Mouse (Mus musculus): ENCODE measurements around the gene Vwc2l. TPM values are rescaled to one million over a fixed set of nuclear protein-coding genes. Genes with fewer than 3 reads are reported as not detected.
A peak's percentile ranks its signal among the peaks of the same experiment; 100 is the strongest.

Gene Vwc2l
- polyA plus RNA-seq, 1 experiment from 2014 or later, result 0.05 TPM

- Histone ChIP-seq H3K9ac (no peak overlapping the region), H3K27ac (replicated peaks) (no peak overlapping the region), H3K9me3 (replicated peaks) (no peaks in the 10 kb centered on the region), H3K36me3 (replicated peaks) (no peaks in the 10 kb centered on the region), H3K4me2 (no peak overlapping the region), H3K27me3 (no peaks in the 10 kb centered on the region), H3K4me1 (replicated peaks) (no peaks in the 10 kb centered on the region), H3K4me3 (replicated peaks) (no peak overlapping the region)
- ATAC-seq (ENCODE audit: insufficient read depth), result no peak
- WGBS (ENCODE audit: insufficient replicate concordance), result 62% methylated on average over 7 of the region's 7 CpGs
Observed at GRCm38 (mm10) chr1:70842222-70842621, 116.7 kb downstream of the Vwc2l start.

- Histone ChIP-seq H3K4me3 (replicated peaks) (no peak overlapping the region), H3K27ac (replicated peaks) (no peak overlapping the region), H3K4me2 (no peak overlapping the region), H3K9ac (no peak overlapping the region), H3K27me3 (no peaks in the 10 kb centered on the region), H3K36me3 (replicated peaks) (no peaks in the 10 kb centered on the region), H3K9me3 (replicated peaks) (no peaks in the 10 kb centered on the region), H3K4me1 (replicated peaks) (no peaks in the 10 kb centered on the region)
- no peak for ATAC-seq (ENCODE audit: insufficient read depth)
Observed at GRCm38 (mm10) chr1:70845276-70845675, 119.8 kb downstream of the Vwc2l start.

GRCm38 (mm10) chr1:70851633-70852390 is 126.3 kb downstream of the Vwc2l start:
- Histone ChIP-seq H3K36me3 (replicated peaks) (no peaks in the 10 kb centered on the region), H3K9me3 (replicated peaks) (no peaks in the 10 kb centered on the region), H3K9ac (no peak overlapping the region), H3K4me3 (replicated peaks) (no peak overlapping the region), H3K4me2 (no peak overlapping the region), H3K4me1 (replicated peaks) (no peaks in the 10 kb centered on the region), H3K27ac (replicated peaks) (no peak overlapping the region), H3K27me3 (no peaks in the 10 kb centered on the region)
- no peak for ATAC-seq (ENCODE audit: insufficient read depth)
- WGBS (ENCODE audit: insufficient replicate concordance), result 57% methylated on average over 12 of the region's 12 CpGs

DNA sequence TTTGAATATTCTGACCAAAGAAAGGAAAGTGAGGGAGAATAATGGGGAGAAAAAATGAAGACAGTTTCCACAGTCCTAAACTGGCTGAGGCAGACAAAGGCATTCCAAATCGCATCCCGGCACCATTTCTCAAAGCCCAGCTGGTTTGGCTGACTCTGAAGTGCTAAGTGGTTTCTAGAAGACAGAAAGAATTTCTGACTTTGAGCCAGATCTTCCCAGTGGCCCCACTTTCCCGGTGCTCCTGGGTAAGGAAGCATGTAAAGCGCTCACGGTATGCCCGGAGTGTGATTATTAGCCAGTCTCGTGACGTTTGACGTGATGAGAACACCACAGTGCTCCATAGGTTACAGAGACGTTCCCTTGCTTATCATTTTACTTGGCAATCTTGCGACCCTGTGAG is 127.9 kb downstream of the Vwc2l start:
- ATAC-seq (ENCODE audit: insufficient read depth), result no peak
- no peak overlapping the region for H3K9ac ChIP-seq
- no peaks in the 10 kb centered on the region for H3K4me1 ChIP-seq (replicated peaks)
- no peaks in the 10 kb centered on the region for H3K36me3 ChIP-seq (replicated peaks)
- no peaks in the 10 kb centered on the region for H3K9me3 ChIP-seq (replicated peaks)
- no peak overlapping the region for H3K27ac ChIP-seq (replicated peaks)
- no peak overlapping the region for H3K4me2 ChIP-seq
- WGBS (ENCODE audit: insufficient replicate concordance), result 79% methylated on average over 11 of the region's 11 CpGs
- H3K4me3 ChIP-seq (replicated peaks), result no peak overlapping the region
- H3K27me3 ChIP-seq, result no peaks in the 10 kb centered on the region

GRCm38 (mm10) chr1:70855912-70856311 is 130.4 kb downstream of the Vwc2l start:
- 55% methylated on average over 5 of the region's 5 CpGs for WGBS (ENCODE audit: insufficient replicate concordance)
- Histone ChIP-seq H3K4me2 (no peak overlapping the region), H3K27ac (replicated peaks) (no peak overlapping the region), H3K9ac (no peak overlapping the region), H3K27me3 (no peaks in the 10 kb centered on the region), H3K4me3 (replicated peaks) (no peak overlapping the region), H3K36me3 (replicated peaks) (no peaks in the 10 kb centered on the region), H3K9me3 (replicated peaks) (no peaks in the 10 kb centered on the region), H3K4me1 (replicated peaks) (no peaks in the 10 kb centered on the region)
- no peak for ATAC-seq (ENCODE audit: insufficient read depth)

- ATAC-seq (ENCODE audit: insufficient read depth), result no peak
- H3K9me3 ChIP-seq (replicated peaks), result no peaks in the 10 kb centered on the region
- H3K4me2 ChIP-seq, result no peak overlapping the region
- H3K27me3 ChIP-seq, result no peaks in the 10 kb centered on the region
- no peaks in the 10 kb centered on the region for H3K36me3 ChIP-seq (replicated peaks)
- no peak overlapping the region for H3K4me3 ChIP-seq (replicated peaks)
- WGBS (ENCODE audit: insufficient replicate concordance), result 27% methylated on average over 2 of the region's 2 CpGs
- no peaks in the 10 kb centered on the region for H3K4me1 ChIP-seq (replicated peaks)
- H3K27ac ChIP-seq (replicated peaks), result no peak overlapping the region
- no peak overlapping the region for H3K9ac ChIP-seq
Observed at GRCm38 (mm10) chr1:70861672-70862071, 136.2 kb downstream of the Vwc2l start.

DNA sequence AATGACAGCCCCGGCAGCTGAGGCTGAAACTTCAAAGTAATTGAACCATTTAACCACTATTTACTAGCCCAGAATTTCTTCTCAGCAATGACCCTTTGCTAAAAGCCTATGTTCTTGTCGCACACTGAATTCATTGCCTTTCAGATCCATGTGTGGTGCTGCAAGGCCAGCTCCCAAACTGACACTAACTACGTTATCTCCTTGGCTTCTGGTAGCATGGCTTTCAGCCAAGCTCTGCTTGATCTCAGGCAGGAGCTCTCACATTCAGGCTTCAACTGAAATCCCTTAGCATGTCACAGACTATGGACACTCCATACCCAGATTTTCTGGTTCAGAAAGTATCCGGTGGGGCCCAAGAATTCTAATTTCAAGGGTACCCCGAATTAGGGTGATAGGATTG is 140.6 kb downstream of the Vwc2l start:
- Histone ChIP-seq H3K36me3 (replicated peaks) (no peaks in the 10 kb centered on the region), H3K4me1 (replicated peaks) (no peaks in the 10 kb centered on the region), H3K27me3 (no peaks in the 10 kb centered on the region), H3K9me3 (replicated peaks) (no peaks in the 10 kb centered on the region), H3K4me2 (no peak overlapping the region), H3K9ac (no peak overlapping the region), H3K27ac (replicated peaks) (no peak overlapping the region), H3K4me3 (replicated peaks) (no peak overlapping the region)
- 61% methylated on average over 5 of the region's 5 CpGs for WGBS (ENCODE audit: insufficient replicate concordance)
- ATAC-seq (ENCODE audit: insufficient read depth), result no peak

GRCm38 (mm10) chr1:70880496-70880895 is 155.0 kb downstream of the Vwc2l start:
- Histone ChIP-seq H3K4me2 (no peak overlapping the region), H3K27me3 (no peaks in the 10 kb centered on the region), H3K9me3 (replicated peaks) (no peaks in the 10 kb centered on the region), H3K4me1 (replicated peaks) (no peaks in the 10 kb centered on the region), H3K9ac (no peak overlapping the region), H3K27ac (replicated peaks) (no peak overlapping the region), H3K36me3 (replicated peaks) (no peaks in the 10 kb centered on the region), H3K4me3 (replicated peaks) (no peak overlapping the region)
- WGBS (ENCODE audit: insufficient replicate concordance), result 60% methylated on average over 2 of the region's 2 CpGs
- ATAC-seq (ENCODE audit: insufficient read depth), result no peak

DNA sequence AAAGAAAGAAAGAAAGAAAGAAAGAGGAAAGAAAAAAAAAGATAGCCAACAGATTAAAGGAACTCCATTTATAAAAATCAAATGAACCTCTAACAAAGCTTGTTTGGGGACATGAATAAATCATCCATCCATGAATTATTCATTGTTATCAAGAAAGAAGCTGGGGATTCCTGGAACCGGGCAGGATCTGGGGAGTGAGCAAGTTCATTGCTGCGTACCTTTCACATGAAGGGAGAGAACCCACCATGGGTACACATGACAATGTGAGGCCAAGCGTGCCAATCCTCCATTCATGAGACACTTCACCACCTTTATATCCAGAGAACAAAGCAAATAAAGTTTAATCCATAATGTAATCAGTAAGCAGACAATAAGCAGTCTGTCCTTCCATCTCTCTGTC is 155.8 kb downstream of the Vwc2l start:
- Histone ChIP-seq H3K9ac (no peak overlapping the region), H3K36me3 (replicated peaks) (no peaks in the 10 kb centered on the region), H3K4me2 (no peak overlapping the region), H3K9me3 (replicated peaks) (no peaks in the 10 kb centered on the region), H3K27ac (replicated peaks) (no peak overlapping the region), H3K4me1 (replicated peaks) (no peaks in the 10 kb centered on the region), H3K27me3 (no peaks in the 10 kb centered on the region), H3K4me3 (replicated peaks) (no peak overlapping the region)
- ATAC-seq (ENCODE audit: insufficient read depth), result no peak
- WGBS (ENCODE audit: insufficient replicate concordance), result 58% methylated on average over 3 of the region's 3 CpGs

GRCm38 (mm10) chr1:70884156-70884555 is 158.6 kb downstream of the Vwc2l start:
- 65% methylated on average over 4 of the region's 4 CpGs for WGBS (ENCODE audit: insufficient replicate concordance)
- Histone ChIP-seq H3K27me3 (no peaks in the 10 kb centered on the region), H3K36me3 (replicated peaks) (no peaks in the 10 kb centered on the region), H3K4me3 (replicated peaks) (no peak overlapping the region), H3K9ac (no peak overlapping the region), H3K27ac (replicated peaks) (no peak overlapping the region), H3K9me3 (replicated peaks) (no peaks in the 10 kb centered on the region), H3K4me2 (no peak overlapping the region), H3K4me1 (replicated peaks) (no peaks in the 10 kb centered on the region)
- ATAC-seq (ENCODE audit: insufficient read depth), result no peak

- Histone ChIP-seq H3K9me3 (replicated peaks) (no peaks in the 10 kb centered on the region), H3K27ac (replicated peaks) (peak overlapping the region; percentile 88), H3K4me2 (peak overlapping the region; percentile 50), H3K9ac (0 out of 2 replicates have a peak overlapping the region, but pooled peaks have one; percentile 18), H3K4me3 (replicated peaks) (no peak overlapping the region), H3K27me3 (no peaks in the 10 kb centered on the region), H3K36me3 (replicated peaks) (no peaks in the 10 kb centered on the region), H3K4me1 (replicated peaks) (peaks cover 26% of the 10 kb centered on the region)
- 3% methylated on average over 3 of the region's 3 CpGs for WGBS (ENCODE audit: insufficient replicate concordance)
- ATAC-seq (ENCODE audit: insufficient read depth), result peak; percentile 99
Observed at GRCm38 (mm10) chr1:70902311-70902710, 176.8 kb downstream of the Vwc2l start.

DNA sequence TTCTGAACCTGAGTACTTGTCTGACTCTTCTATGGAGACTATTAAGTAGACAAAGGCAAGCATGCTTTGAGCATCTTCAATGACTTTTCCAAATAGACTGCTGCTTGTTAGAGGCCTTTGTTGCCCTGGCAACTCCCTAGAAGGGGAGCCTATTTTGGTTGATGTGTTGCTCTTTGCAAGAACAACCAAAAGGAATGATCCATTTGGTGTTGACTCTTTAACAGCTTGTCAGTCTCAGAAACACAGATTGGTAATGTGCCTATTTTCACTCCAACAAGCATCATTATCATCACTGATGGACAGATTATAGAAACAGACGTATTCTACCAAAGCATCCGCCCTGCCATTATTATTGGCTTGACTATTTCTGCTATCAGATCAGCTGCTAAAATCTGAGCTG is 181.9 kb downstream of the Vwc2l start:
- H3K9ac ChIP-seq, result no peak overlapping the region
- no peak for ATAC-seq (ENCODE audit: insufficient read depth)
- no peaks in the 10 kb centered on the region for H3K27me3 ChIP-seq
- no peak overlapping the region for H3K27ac ChIP-seq (replicated peaks)
- H3K4me3 ChIP-seq (replicated peaks), result no peak overlapping the region
- H3K4me1 ChIP-seq (replicated peaks), result peaks cover 17% of the 10 kb centered on the region
- WGBS (ENCODE audit: insufficient replicate concordance), result 73% methylated on average over 2 of the region's 2 CpGs
- H3K4me2 ChIP-seq, result no peak overlapping the region
- no peaks in the 10 kb centered on the region for H3K9me3 ChIP-seq (replicated peaks)
- H3K36me3 ChIP-seq (replicated peaks), result no peaks in the 10 kb centered on the region
